Mouse (Mus musculus) MEL (cell line): Measurements from ENCODE around the gene Cenpm. TPM values are rescaled to one million over a fixed set of nuclear protein-coding genes. Genes with fewer than 3 reads are reported as not detected.

ENCODE experiments used
- DNase-seq: peaks from one replicate; pipeline ENCODE4 v3.0.0; 2011; ENCODE audit warnings: low read depth, low spot score
- H3K27ac ChIP-seq: 2 replicates; pipeline ENCODE4 v1.5.1; 2012; ENCODE audit warnings: low read depth, mild to moderate bottlenecking, control low read depth, low read length, moderate library complexity; ENCODE audit not compliant: control insufficient read depth
- H3K27me3 ChIP-seq, 2 experiments: fragments of 150-350 bp in 1 of 2; sonication (generic) in 1 of 2; 2 replicates each; pipeline ENCODE4 v1.6.1; 2012; ENCODE audit warnings: low read length in 2 of 2, mild to moderate bottlenecking in 2 of 2, improper control_type of control experiment in 1 of 2, moderate library complexity in 1 of 2; ENCODE audit not compliant: insufficient read depth in 2 of 2, control insufficient read depth in 1 of 2
- H3K36me3 ChIP-seq, 2 experiments: 2 replicates each; pipeline ENCODE4 v1.6.1; 2012 to 2014; ENCODE audit warnings: low read length in 2 of 2, improper control_type of control experiment in 1 of 2, inconsistent platforms in 1 of 2, mild to moderate bottlenecking in 1 of 2; ENCODE audit not compliant: insufficient read depth in 2 of 2, control insufficient read depth in 1 of 2
- H3K4me1 ChIP-seq, 2 experiments: fragments of 150-350 bp in 1 of 2; sonication (generic) in 1 of 2; 2 replicates each; pipeline ENCODE4 v1.6.1; 2012; ENCODE audit warnings: low read length in 2 of 2, improper control_type of control experiment in 1 of 2, mild to moderate bottlenecking in 1 of 2; ENCODE audit not compliant: insufficient read depth in 2 of 2, control insufficient read depth in 1 of 2
- H3K4me3 ChIP-seq, 2 experiments: fragments of 150-350 bp in 1 of 2; sonication (generic) in 1 of 2; 2 replicates each; pipeline ENCODE4 v1.5.1; 2012; ENCODE audit warnings: low read depth in 2 of 2, low read length in 2 of 2, mild to moderate bottlenecking in 2 of 2, moderate library complexity in 2 of 2, control low read depth in 1 of 2, improper control_type of control experiment in 1 of 2; ENCODE audit not compliant: control insufficient read depth in 1 of 2, insufficient read depth in 1 of 2
- H3K79me2 ChIP-seq: 2 replicates; pipeline ENCODE4 v1.6.1; 2012; ENCODE audit warnings: mild to moderate bottlenecking, low read length, moderate library complexity; ENCODE audit not compliant: control insufficient read depth, poor library complexity, insufficient read depth
- H3K9ac ChIP-seq: 2 replicates; pipeline ENCODE4 v1.6.1; 2012; ENCODE audit warnings: low read depth, mild to moderate bottlenecking, control low read depth, low read length, moderate library complexity; ENCODE audit not compliant: control insufficient read depth, poor library complexity, severe bottlenecking
- H3K9me3 ChIP-seq: fragments of 150-350 bp; sonication (generic); replicated peaks from 2 replicates; pipeline ENCODE4 v1.6.1; 2012; ENCODE audit warnings: mild to moderate bottlenecking, low read length, improper control_type of control experiment, moderate library complexity; ENCODE audit not compliant: insufficient read depth
- CHD2 ChIP-seq: IDR thresholded peaks from 2 replicates; pipeline ENCODE4 v1.6.1; 2011; ENCODE audit warnings: low read length, improper control_type of control experiment
- CTCF ChIP-seq, 3 experiments: IDR thresholded peaks in 2 of 3; conservative IDR thresholded peaks in 1 of 3; 2 replicates each; pipeline ENCODE4 v1.5.1; 2011 to 2012; ENCODE audit warnings: low read length in 3 of 3, low read depth in 2 of 3, mild to moderate bottlenecking in 2 of 3, improper control_type of control experiment in 1 of 3, inconsistent platforms in 1 of 3, mixed read lengths in 1 of 3, moderate library complexity in 1 of 3; ENCODE audit not compliant: control insufficient read depth in 1 of 3, insufficient read depth in 1 of 3, poor library complexity in 1 of 3, severe bottlenecking in 1 of 3
- ELF1 ChIP-seq: IDR thresholded peaks from 2 replicates; pipeline ENCODE4 v1.6.1; 2014; ENCODE audit warnings: low read depth, mild to moderate bottlenecking, inconsistent platforms, low read length, improper control_type of control experiment, moderate library complexity
- GABPA ChIP-seq: IDR thresholded peaks from 2 replicates; pipeline ENCODE4 v1.6.1; 2012; ENCODE audit warnings: low read depth, mild to moderate bottlenecking, inconsistent platforms, low read length, improper control_type of control experiment, moderate library complexity
- HCFC1 ChIP-seq: IDR thresholded peaks from 2 replicates; pipeline ENCODE4 v1.6.1; 2012; ENCODE audit warnings: low read depth, mild to moderate bottlenecking, inconsistent platforms, low read length, improper control_type of control experiment, moderate library complexity
- KAT2A ChIP-seq: conservative IDR thresholded peaks from 2 replicates; pipeline ENCODE4 v1.6.1; 2012; ENCODE audit warnings: low read depth, low read length, improper control_type of control experiment, inconsistent platforms
- MAX ChIP-seq: IDR thresholded peaks from 2 replicates; pipeline ENCODE4 v1.6.1; 2011; ENCODE audit warnings: low read length, improper control_type of control experiment
- MAZ ChIP-seq: IDR thresholded peaks from 2 replicates; pipeline ENCODE4 v1.6.1; 2012; ENCODE audit warnings: low read depth, mild to moderate bottlenecking, inconsistent platforms, low read length, improper control_type of control experiment
- MEF2A ChIP-seq: IDR thresholded peaks from 2 replicates; pipeline ENCODE4 v1.6.1; 2014; ENCODE audit warnings: low read depth, mild to moderate bottlenecking, inconsistent platforms, low read length, improper control_type of control experiment; ENCODE audit not compliant: poor library complexity, insufficient replicate concordance, severe bottlenecking; ENCODE audit errors: extremely low read depth
- MYC ChIP-seq: IDR thresholded peaks from 2 replicates; pipeline ENCODE4 v1.6.1; 2011; ENCODE audit warnings: low read depth, mild to moderate bottlenecking, low read length, improper control_type of control experiment, moderate library complexity
- NELFE ChIP-seq: IDR thresholded peaks from 2 replicates; pipeline ENCODE4 v1.6.1; 2011; ENCODE audit warnings: low read depth, low read length, improper control_type of control experiment
- NRF1 ChIP-seq: IDR thresholded peaks from 2 replicates; pipeline ENCODE4 v1.6.1; 2014; ENCODE audit warnings: low read depth, mild to moderate bottlenecking, inconsistent platforms, low read length, improper control_type of control experiment, moderate library complexity; ENCODE audit not compliant: poor library complexity, insufficient read depth, severe bottlenecking
- POLR2A ChIP-seq, 2 experiments: IDR thresholded peaks; 2 replicates each; pipeline ENCODE4 v1.6.1; 2011 to 2012; ENCODE audit warnings: low read length in 2 of 2, mild to moderate bottlenecking in 2 of 2, control low read depth in 1 of 2, improper control_type of control experiment in 1 of 2, low read depth in 1 of 2, moderate library complexity in 1 of 2; ENCODE audit not compliant: control insufficient read depth in 1 of 2, insufficient read depth in 1 of 2, poor library complexity in 1 of 2
- POLR2AphosphoS5 ChIP-seq: IDR thresholded peaks from 2 replicates; pipeline ENCODE4 v1.6.1; 2012; ENCODE audit warnings: low read depth, borderline replicate concordance, mild to moderate bottlenecking, inconsistent platforms, low read length, moderate library complexity, mixed read lengths
- RAD21 ChIP-seq: IDR thresholded peaks from 2 replicates; pipeline ENCODE4 v1.6.1; 2011; ENCODE audit warnings: mild to moderate bottlenecking, low read depth, low read length, improper control_type of control experiment
- RCOR1 ChIP-seq: IDR thresholded peaks from 2 replicates; pipeline ENCODE4 v1.6.1; 2012; ENCODE audit warnings: low read depth, mild to moderate bottlenecking, inconsistent platforms, low read length, improper control_type of control experiment
- SIN3A ChIP-seq: IDR thresholded peaks from 2 replicates; pipeline ENCODE4 v1.6.1; 2012; ENCODE audit warnings: low read length, improper control_type of control experiment, inconsistent platforms
- SMC3 ChIP-seq: IDR thresholded peaks from 2 replicates; pipeline ENCODE4 v1.6.1; 2011; ENCODE audit warnings: low read depth, low read length, improper control_type of control experiment
- TCF12 ChIP-seq: IDR thresholded peaks from 2 replicates; pipeline ENCODE4 v1.6.1; 2014; ENCODE audit warnings: low read depth, mild to moderate bottlenecking, inconsistent platforms, low read length, improper control_type of control experiment, moderate library complexity
- UBTF ChIP-seq: IDR thresholded peaks from 2 replicates; pipeline ENCODE4 v1.6.1; 2012; ENCODE audit warnings: low read depth, mild to moderate bottlenecking, inconsistent platforms, low read length, improper control_type of control experiment, moderate library complexity, borderline replicate concordance; ENCODE audit not compliant: insufficient read depth
- USF1 ChIP-seq: IDR thresholded peaks from 2 replicates; pipeline ENCODE4 v1.6.1; 2014; ENCODE audit warnings: low read depth, mild to moderate bottlenecking, inconsistent platforms, low read length, improper control_type of control experiment, moderate library complexity
- ZC3H11A ChIP-seq: IDR thresholded peaks from 2 replicates; pipeline ENCODE4 v1.6.1; 2012; ENCODE audit warnings: low read depth, mild to moderate bottlenecking, inconsistent platforms, low read length, improper control_type of control experiment
- ZKSCAN1 ChIP-seq: IDR thresholded peaks from 2 replicates; pipeline ENCODE4 v1.6.1; 2012; ENCODE audit warnings: low read depth, mild to moderate bottlenecking, inconsistent platforms, low read length, improper control_type of control experiment, moderate library complexity
- ZMIZ1 ChIP-seq: IDR thresholded peaks from 2 replicates; pipeline ENCODE4 v1.6.1; 2012; ENCODE audit warnings: low read depth, mild to moderate bottlenecking, inconsistent platforms, low read length, improper control_type of control experiment, moderate library complexity
- ZNF384 ChIP-seq: IDR thresholded peaks from 2 replicates; pipeline ENCODE4 v1.6.1; 2012; ENCODE audit warnings: low read depth, mild to moderate bottlenecking, inconsistent platforms, low read length, improper control_type of control experiment
- polyA plus RNA-seq, 2 experiments: library from polyadenylated mRNA; stranded (reverse) in 1 of 2; unstranded in 1 of 2; fragments of >175 nt in 1 of 2; fragments of >200 nt in 1 of 2; gene quantifications; 2 replicates each; pipeline versions ENCODE4 v1.2.1 to v1.2.4; 2012; ENCODE audit warnings: low replicate concordance in 2 of 2, low read depth in 1 of 2; ENCODE audit not compliant: insufficient read length in 2 of 2, insufficient read depth in 1 of 2, missing spikeins in 1 of 2
- total RNA-seq: library from RNA; depleted of rRNA; stranded (reverse); fragments of 300-350 nt; gene quantifications from 2 replicates; pipeline ENCODE4 v1.2.3, GENCODE M21; 2012

Gene Cenpm
- total and polyA plus RNA-seq, 3 experiments, result 23.7 to 56.3 TPM; not detected in 1

- no peak for TF ChIP-seq NELFE
- no peak for TF ChIP-seq CHD2
- no peak for TF ChIP-seq TCF12
- TF ChIP-seq NRF1, result no peak
- peak; percentile 49 to 61 (median 54) for TF ChIP-seq CTCF (IDR thresholded peaks at IDR 0.05 in 2 of 3, conservative IDR thresholded peaks at IDR 0.05 in 1 of 3; ENCODE audit: control insufficient read depth in 1 of 3, insufficient read depth in 1 of 3, low read depth in 2 of 3, low read length in 3 of 3, poor library complexity in 1 of 3, severe bottlenecking in 1 of 3)
- TF ChIP-seq SIN3A, result no peak
- peak; percentile 44 for TF ChIP-seq SMC3
- TF ChIP-seq ZC3H11A, result peak; percentile 37
- TF ChIP-seq MAX, result no peak
- TF ChIP-seq POLR2A (IDR thresholded peaks at IDR 0.05; ENCODE audit: control insufficient read depth in 1 of 2, insufficient read depth in 1 of 2, low read depth in 1 of 2, low read length in 2 of 2, poor library complexity in 1 of 2), result no peak
- no peak for TF ChIP-seq RCOR1
- TF ChIP-seq ZNF384, result no peak
- no peak for TF ChIP-seq USF1
- no peak for TF ChIP-seq GABPA
- peak; percentile 47 for TF ChIP-seq RAD21
- TF ChIP-seq MYC, result no peak
- no peak for TF ChIP-seq KAT2A
- Histone ChIP-seq H3K9me3 (no peaks in the 10 kb centered on the region), H3K27ac (no peak overlapping the region), H3K4me3 (no peak overlapping the region), H3K4me1 (peaks cover 0 to 24% of the 10 kb centered on the region in 2 experiments), H3K79me2 (no peaks in the 10 kb centered on the region), H3K9ac (no peak overlapping the region), H3K36me3 (peaks cover 0 to 7% of the 10 kb centered on the region in 2 experiments; a peak in 2 of 4 replicates), H3K27me3 (no peaks in the 10 kb centered on the region)
- peak; percentile 63 for DNase-seq
Measured at GRCm38 (mm10) chr15:82221104-82221860, 23.3 kb downstream of the Cenpm start.

- H3K4me3 ChIP-seq, result no peak overlapping the region
- H3K79me2 ChIP-seq, result no peaks in the 10 kb centered on the region
- TF ChIP-seq MYC, result no peak
- no peak for TF ChIP-seq KAT2A
- no peak for TF ChIP-seq UBTF
- no peak for TF ChIP-seq ELF1
- no peak for TF ChIP-seq CTCF (IDR thresholded peaks at IDR 0.05 in 2 of 3, conservative IDR thresholded peaks at IDR 0.05 in 1 of 3; ENCODE audit: control insufficient read depth in 1 of 3, insufficient read depth in 1 of 3, low read depth in 2 of 3, low read length in 3 of 3, poor library complexity in 1 of 3, severe bottlenecking in 1 of 3)
- TF ChIP-seq ZKSCAN1, result no peak
- no peak for TF ChIP-seq POLR2AphosphoS5
- no peak for TF ChIP-seq NRF1
- no peak for TF ChIP-seq ZMIZ1
- TF ChIP-seq MAZ, result no peak
- TF ChIP-seq POLR2A (IDR thresholded peaks at IDR 0.05; ENCODE audit: control insufficient read depth in 1 of 2, insufficient read depth in 1 of 2, low read depth in 1 of 2, low read length in 2 of 2, poor library complexity in 1 of 2), result no peak
- TF ChIP-seq ZNF384, result no peak
- TF ChIP-seq GABPA, result no peak
- no peak for TF ChIP-seq ZC3H11A
- no peak for TF ChIP-seq HCFC1
- TF ChIP-seq MEF2A, result no peak
- no peak for TF ChIP-seq NELFE
- peaks cover 0 to 2% of the 10 kb centered on the region in 2 experiments; a peak in 1 of 4 replicates for H3K36me3 ChIP-seq
- H3K27me3 ChIP-seq, result no peaks in the 10 kb centered on the region
- H3K9ac ChIP-seq, result no peak overlapping the region
- no peaks in the 10 kb centered on the region for H3K9me3 ChIP-seq
- DNase-seq, result no peak
- H3K4me1 ChIP-seq, result peaks cover 0 to 13% of the 10 kb centered on the region in 2 experiments
- H3K27ac ChIP-seq, result no peak overlapping the region
Measured at GRCm38 (mm10) chr15:82220003-82220675, 24.4 kb downstream of the Cenpm start.
